ENCODE assay signal across 9 mouse cellular contexts in genomic region chr14:31794776-31795126, GRCm38 (mm10).
"Had no signal": no experiment of that assay in that cellular context is flagged by ENCODE, and none has a peak within 500 bp of the region (broad histone marks: within the 10 kb centered on the region; RNA-seq: fewer than 3 reads in every experiment).

No protein-coding gene starts in this region.

- H3K4me1 ChIP-seq: neural tube, embryonic 12.5 days had no signal

- H3K27ac ChIP-seq: kidney, embryonic 15.5 days; left cerebral cortex, adult 2 months; limb, embryonic 10.5 days; liver, embryonic 15.5 days; neural tube, embryonic 12.5 days had no signal

- H3K36me3 ChIP-seq: kidney, embryonic 15.5 days; limb, embryonic 10.5 days; liver, embryonic 15.5 days; neural tube, embryonic 12.5 days had no signal

- H3K27me3 ChIP-seq: kidney, embryonic 15.5 days; liver, embryonic 15.5 days; neural tube, embryonic 12.5 days had no signal

- H3K4me2 ChIP-seq: kidney, embryonic 15.5 days; liver, embryonic 11.5 days; liver, embryonic 15.5 days; neural tube, embryonic 12.5 days had no signal

- H3K9ac ChIP-seq: kidney, embryonic 15.5 days; liver, embryonic 15.5 days; neural tube, embryonic 12.5 days had no signal

- DNase-seq: lung, adult 2 months; right cerebral cortex, postnatal 4 days; thymus, adult 18-20 months had no signal

- H3K4me3 ChIP-seq: kidney, embryonic 15.5 days; left cerebral cortex, adult 2 months; limb, embryonic 10.5 days; liver, embryonic 15.5 days; neural tube, embryonic 12.5 days had no signal

- H3K9me3 ChIP-seq: kidney, embryonic 15.5 days; limb, embryonic 10.5 days; liver, embryonic 15.5 days; neural tube, embryonic 12.5 days had no signal
